ENCODE assay signal across 8 mouse cellular contexts in the genomic region with DNA sequence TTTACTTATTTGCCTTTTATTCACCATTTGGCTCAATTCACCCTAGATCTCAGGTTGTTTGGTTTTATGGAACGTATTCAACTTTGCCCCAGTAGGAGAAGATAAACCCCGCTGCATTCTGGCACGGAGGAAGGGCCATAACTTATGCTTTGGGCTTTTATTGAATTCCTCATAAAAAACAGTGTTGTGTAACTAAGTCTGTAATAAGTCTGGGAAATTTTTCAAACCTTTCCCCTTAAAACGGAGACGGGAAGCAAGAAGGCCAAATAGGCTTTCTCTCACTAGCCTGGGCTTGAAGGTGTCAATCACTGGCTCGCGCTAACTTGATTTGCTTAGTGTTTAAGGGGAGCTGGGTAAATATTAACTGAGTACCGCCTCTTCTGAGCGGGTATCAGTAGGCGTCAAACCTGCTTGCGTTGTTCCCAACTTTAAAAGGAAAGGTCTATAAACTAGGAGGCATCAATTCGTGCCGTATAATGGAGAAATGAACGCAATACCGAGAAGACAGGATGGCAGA. TPM values are rescaled to one million over a fixed set of nuclear protein-coding genes. Genes with fewer than 3 reads are reported as not detected.
DNase-seq lines count a peak whose midpoint lies in the region; ATAC-seq lines count a peak whose summit lies in the region.

No protein-coding gene starts in this region.

- H3K4me2 ChIP-seq in hindbrain, embryonic 14.5 days (replicated peaks) = peak overlapping the region; percentile 21; the same call in 1 of the 2 replicates
- no peak overlapping the region; the same call in 1 of the 2 replicates for H3K4me2 ChIP-seq in hindbrain, embryonic 12.5 days (replicated peaks)
- peak overlapping the region; percentile 22 for H3K4me2 ChIP-seq in intestine, embryonic 14.5 days (ENCODE audit: low read length)
- peak overlapping the region; percentile 41 for H3K4me2 ChIP-seq in liver, embryonic 13.5 days

- ATAC-seq in hindbrain, embryonic 14.5 days (ENCODE audit: low FRiP score) = no peak; the same call in 1 of the 2 replicates
- ATAC-seq in hindbrain, embryonic 12.5 days (ENCODE audit: low FRiP score) = no peak
- ATAC-seq in common myeloid progenitor, adult 5-6 weeks (replicated peaks; ENCODE audit: low read depth, poor library complexity, severe bottlenecking) = 0 out of 2 replicates have a peak, but pooled peaks have one; percentile 7
- ATAC-seq in intestine, embryonic 14.5 days (replicated peaks; ENCODE audit: low FRiP score, low TSS enrichment, low read depth) = peak; percentile 72; the same call in 1 of the 2 replicates
- 0 out of 2 replicates have a peak, but pooled peaks have one; percentile 50 for ATAC-seq in liver, embryonic 13.5 days (ENCODE audit: low read depth)

- 46% methylated on average over 15 of the region's 15 CpGs for WGBS in hindbrain, embryonic 14.5 days
- WGBS in hindbrain, embryonic 12.5 days = 52% methylated on average over 15 of the region's 15 CpGs
- WGBS in intestine, embryonic 14.5 days = 36% methylated on average over 15 of the region's 15 CpGs
- WGBS in liver, embryonic 13.5 days (ENCODE audit: insufficient replicate concordance) = 46% methylated on average over 15 of the region's 15 CpGs

- no peak overlapping the region for H3K4me3 ChIP-seq in hindbrain, embryonic 14.5 days (replicated peaks; ENCODE audit: low read length)
- H3K4me3 ChIP-seq in hindbrain, embryonic 12.5 days = no peak overlapping the region
- H3K4me3 ChIP-seq in intestine, embryonic 14.5 days (ENCODE audit: low read depth, low read length) = no peak overlapping the region
- 0 out of 2 replicates have a peak overlapping the region, but pooled peaks have one; percentile 8 for H3K4me3 ChIP-seq in liver, embryonic 13.5 days (replicated peaks)

- no peaks in the 10 kb centered on the region for H3K9me3 ChIP-seq in hindbrain, embryonic 14.5 days (ENCODE audit: control insufficient read depth, low read length)
- no peaks in the 10 kb centered on the region for H3K9me3 ChIP-seq in hindbrain, embryonic 12.5 days (replicated peaks)
- no peaks in the 10 kb centered on the region for H3K9me3 ChIP-seq in intestine, embryonic 14.5 days (ENCODE audit: control insufficient read depth, low read length)
- no peaks in the 10 kb centered on the region for H3K9me3 ChIP-seq in liver, embryonic 13.5 days (replicated peaks)

- H3K27ac ChIP-seq in hindbrain, embryonic 14.5 days = no peak overlapping the region
- H3K27ac ChIP-seq in hindbrain, embryonic 12.5 days = no peak overlapping the region
- no peak overlapping the region for H3K27ac ChIP-seq in intestine, embryonic 14.5 days (ENCODE audit: low read depth)
- H3K27ac ChIP-seq in liver, embryonic 13.5 days = no peak overlapping the region

- 0 out of 2 replicates have a peak, but pooled peaks cover 2% of the 10 kb centered on the region for H3K4me1 ChIP-seq in hindbrain, embryonic 14.5 days (replicated peaks; ENCODE audit: control insufficient read depth, insufficient read depth, low read length)
- H3K4me1 ChIP-seq in hindbrain, embryonic 12.5 days = no peaks in the 10 kb centered on the region
- H3K4me1 ChIP-seq in intestine, embryonic 14.5 days (replicated peaks; ENCODE audit: control insufficient read depth, insufficient read depth, low read length) = peaks cover 4% of the 10 kb centered on the region; the same call in 1 of the 2 replicates
- no peaks in the 10 kb centered on the region for H3K4me1 ChIP-seq in liver, embryonic 13.5 days (replicated peaks)

- H3K36me3 ChIP-seq in hindbrain, embryonic 14.5 days (replicated peaks; ENCODE audit: control insufficient read depth, insufficient read depth) = no peaks in the 10 kb centered on the region
- no peaks in the 10 kb centered on the region for H3K36me3 ChIP-seq in hindbrain, embryonic 12.5 days
- no peaks in the 10 kb centered on the region for H3K36me3 ChIP-seq in intestine, embryonic 14.5 days (ENCODE audit: control insufficient read depth, insufficient read depth, low read length)
- no peaks in the 10 kb centered on the region for H3K36me3 ChIP-seq in liver, embryonic 13.5 days

- DNase-seq in hindbrain, embryonic 14.5 days (ENCODE audit: low spot score) = no peak
- DNase-seq in intestine, embryonic 14.5 days (ENCODE audit: low spot score) = no peak
- no peak for DNase-seq in liver, embryonic 13.5 days
- DNase-seq in spleen, postnatal 10 days (ENCODE audit: low spot score in 2 of 2) = no peak
- no peak for DNase-seq in cerebellum, adult 11-12 months
- DNase-seq in left cerebral cortex, adult 18-20 months (ENCODE audit: low spot score in 2 of 2) = no peak

- H3K27me3 ChIP-seq in hindbrain, embryonic 14.5 days (ENCODE audit: control insufficient read depth, insufficient read depth, low read length) = no peaks in the 10 kb centered on the region
- H3K27me3 ChIP-seq in hindbrain, embryonic 12.5 days = no peaks in the 10 kb centered on the region
- H3K27me3 ChIP-seq in intestine, embryonic 14.5 days (replicated peaks; ENCODE audit: control insufficient read depth, insufficient read depth, low read length) = no peaks in the 10 kb centered on the region
- H3K27me3 ChIP-seq in liver, embryonic 13.5 days = no peaks in the 10 kb centered on the region

- 0 out of 2 replicates have a peak overlapping the region, but pooled peaks have one; percentile 28 for H3K9ac ChIP-seq in hindbrain, embryonic 14.5 days
- no peak overlapping the region for H3K9ac ChIP-seq in hindbrain, embryonic 12.5 days
- H3K9ac ChIP-seq in intestine, embryonic 14.5 days (ENCODE audit: low read length) = no peak overlapping the region
- no peak overlapping the region for H3K9ac ChIP-seq in liver, embryonic 13.5 days

RNA-seq across cellular contexts. Expression of a gene that starts 31.2 kb away (rescaled TPM):
- 83.3 and 89.3 TPM in 2 replicates for polyA plus RNA-seq in hindbrain, embryonic 14.5 days (2014; fragmentation: Nextera tagmentation; extraction: Ambion mirVana)
- 210 and 220 TPM in 2 replicates for polyA plus RNA-seq in hindbrain, embryonic 12.5 days (2016; fragmentation: Nextera tagmentation; extraction: Ambion mirVana)
- 228 and 241 TPM in 2 replicates for total RNA-seq in common myeloid progenitor, adult 5-6 weeks (2017)
- polyA plus RNA-seq in intestine, embryonic 14.5 days (2014; fragmentation: Nextera tagmentation; extraction: Ambion mirVana) = 489 and 512 TPM in 2 replicates
- 343 and 345 TPM in 2 replicates for polyA plus RNA-seq in liver, embryonic 13.5 days (2015; fragmentation: Nextera tagmentation; extraction: Ambion mirVana)
- not detected for total RNA-seq in left cerebral cortex, adult 18-20 months (2021)

Comparison
In these comparisons a context has a peak if more than half of its experiments do, and no peak if none do; other contexts are left out.
1. ATAC-seq: peak in common myeloid progenitor, adult 5-6 weeks (single experiment), intestine, embryonic 14.5 days (single experiment) and liver, embryonic 13.5 days (single experiment); none in hindbrain, embryonic 14.5 days (single experiment) and hindbrain, embryonic 12.5 days (single experiment).